Mouse (Mus musculus) heart, embryonic 16.5 days (tissue): ENCODE measurements around the gene Gm21818. TPM values are rescaled to one million over a fixed set of nuclear protein-coding genes. Genes with fewer than 3 reads are reported as not detected.
"Not testable (repeated sequence)": the region's sequence is repeated elsewhere in the genome, so short reads cannot be mapped to it uniquely, and the experiment has no call there.

Source experiments
- ATAC-seq: fragments of 200-750 bp; cut with Nextera tagmentation; replicated peaks from 2 replicates; pipeline ENCODE4 v1.8.0; 2017; ENCODE audit warnings: moderate number of reproducible peaks; ENCODE audit not compliant: insufficient read depth, low FRiP score; ENCODE audit errors: extremely low read depth
- H3K27ac ChIP-seq: fragments of 300-500 bp; sonication (generic); 2 replicates; pipeline ENCODE4 v1.5.1; 2014; ENCODE audit warnings: mild to moderate bottlenecking, low read length, control low read depth, moderate library complexity
- H3K27me3 ChIP-seq: fragments of 300-500 bp; sonication (generic); 2 replicates; pipeline ENCODE4 v1.6.1; 2014; ENCODE audit warnings: low read length, mixed read lengths; ENCODE audit not compliant: control insufficient read depth, insufficient read depth
- H3K36me3 ChIP-seq: fragments of 300-500 bp; sonication (generic); 2 replicates; pipeline ENCODE4 v1.6.1; 2014; ENCODE audit not compliant: control insufficient read depth, insufficient read depth
- H3K4me1 ChIP-seq: fragments of 300-500 bp; sonication (generic); 2 replicates; pipeline ENCODE4 v1.6.1; 2014; ENCODE audit warnings: low read length, mixed read lengths; ENCODE audit not compliant: control insufficient read depth, insufficient read depth
- H3K4me2 ChIP-seq: fragments of 300-500 bp; sonication (generic); 2 replicates; pipeline ENCODE4 v1.6.1; 2014; ENCODE audit warnings: low read depth, mild to moderate bottlenecking, control low read depth, low read length
- H3K4me3 ChIP-seq: fragments of 300-500 bp; sonication (generic); 2 replicates; pipeline ENCODE4 v1.5.1; 2014; ENCODE audit warnings: mild to moderate bottlenecking, control low read depth, low read length
- H3K9ac ChIP-seq: fragments of 300-500 bp; sonication (generic); 2 replicates; pipeline ENCODE4 v1.6.1; 2014; ENCODE audit warnings: low read length, control low read depth
- H3K9me3 ChIP-seq: fragments of 300-500 bp; sonication (generic); replicated peaks from 2 replicates; pipeline ENCODE4 v1.6.1; 2016; ENCODE audit warnings: low read length; ENCODE audit not compliant: control insufficient read depth
- WGBS: fragments of 180-500 bp; shearing (Covaris S2); extraction: QIAGEN DNeasy Blood & Tissue Kit; methylation state at CpG from one replicate; pipeline ENCODE4 v1.1.7; 2014; 5-methylcytosine and 5-hydroxymethylcytosine counted together
- polyA plus RNA-seq: library from polyadenylated mRNA; unstranded; fragments of >200 nt; fragmentation: Nextera tagmentation; extraction: Ambion mirVana; gene quantifications from 2 replicates; pipeline ENCODE4 v1.2.1, GENCODE M21; 2015

Gene Gm21818
- not detected in 2 replicates for polyA plus RNA-seq

DNA sequence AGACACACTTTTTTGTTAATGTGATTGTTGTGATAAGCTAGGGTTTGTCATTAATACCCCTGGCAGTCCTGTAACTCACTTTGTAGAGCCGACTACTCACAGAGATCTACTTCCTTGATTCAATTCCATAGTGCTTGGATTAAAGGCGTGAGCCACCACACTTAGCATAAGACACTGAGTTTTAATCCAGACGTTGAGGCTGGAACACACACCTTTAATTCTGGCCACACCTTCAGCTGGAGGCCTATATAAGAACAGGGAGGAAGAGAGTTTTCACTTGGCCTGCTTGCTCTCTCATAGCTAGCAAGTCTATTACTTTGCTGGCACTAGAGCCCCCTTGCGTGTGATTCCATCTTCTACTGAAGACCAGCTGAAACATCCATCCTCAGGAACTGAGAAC is at the start of gene Gm21818:
Gm21818 (plus strand) TSS at position 301 of the 400 bp plus-strand sequence.
- not testable (repeated sequence) for H3K36me3 ChIP-seq, H3K4me3 ChIP-seq, H3K9me3 ChIP-seq, H3K27me3 ChIP-seq, H3K4me2 ChIP-seq, ATAC-seq, H3K4me1 ChIP-seq, H3K9ac ChIP-seq, H3K27ac ChIP-seq
- WGBS: 67% methylated on average over 4 of the region's 4 CpGs

DNA sequence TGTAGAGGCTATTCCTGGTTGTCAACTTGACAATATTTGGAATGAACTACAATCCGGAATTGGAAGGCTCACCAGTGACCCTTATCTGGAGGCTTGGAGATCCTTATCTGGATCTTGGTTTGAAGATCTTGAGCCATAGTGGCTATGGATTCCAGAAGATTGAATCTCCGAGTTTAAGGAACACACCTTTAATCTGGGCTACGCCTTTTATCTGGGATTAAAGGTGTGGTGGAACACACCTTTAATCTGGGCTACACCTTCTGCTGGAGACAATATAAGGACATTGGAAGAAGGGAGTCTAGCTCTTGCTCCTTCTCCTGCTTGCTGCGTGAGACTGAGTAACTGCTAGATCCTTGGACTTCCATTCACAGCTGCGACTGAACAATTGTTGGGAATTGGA is 32.3 kb upstream of the Gm21818 start, which contains the start of gene Gm20767:
Gm20767 (plus strand) TSS at position 301 of the 400 bp plus-strand sequence.
- not testable (repeated sequence) for H3K27ac ChIP-seq, ATAC-seq
- 78% methylated on average over 2 of the region's 5 CpGs for WGBS

DNA sequence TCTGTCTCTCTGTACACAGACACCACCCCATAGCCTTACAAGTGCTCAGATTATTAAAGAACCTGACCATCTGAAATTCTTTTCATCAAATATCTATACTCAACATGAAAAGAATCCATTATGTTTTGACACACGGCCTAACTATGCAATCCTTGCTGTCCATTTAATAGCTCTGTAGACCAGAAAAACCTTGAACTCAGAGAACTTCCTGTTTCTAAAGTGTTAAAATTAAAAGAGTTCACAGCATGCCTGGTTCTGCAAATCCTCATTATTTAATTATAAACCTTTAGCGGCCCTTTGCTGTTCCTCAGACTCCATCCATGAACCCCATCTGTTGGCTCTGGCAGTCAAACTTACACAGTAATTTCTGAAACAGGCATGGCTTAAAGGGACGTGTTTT is 29.9 kb upstream of the Gm21818 start:
- not testable (repeated sequence) for H3K4me2 ChIP-seq, H3K36me3 ChIP-seq, H3K4me1 ChIP-seq, H3K27me3 ChIP-seq, H3K9ac ChIP-seq, ATAC-seq, H3K27ac ChIP-seq, H3K4me3 ChIP-seq, H3K9me3 ChIP-seq
- WGBS: 77% methylated on average over 2 of the region's 3 CpGs

More for the DNA sequence above, 32.3 kb upstream of the Gm21818 start, which contains the start of gene Gm20767:
- H3K4me2 ChIP-seq, H3K4me1 ChIP-seq, H3K36me3 ChIP-seq, H3K27me3 ChIP-seq, H3K9ac ChIP-seq, H3K9me3 ChIP-seq, H3K4me3 ChIP-seq: not testable (repeated sequence)

- not testable (repeated sequence) for H3K4me1 ChIP-seq, H3K4me3 ChIP-seq, H3K4me2 ChIP-seq, H3K36me3 ChIP-seq, H3K9me3 ChIP-seq, H3K27ac ChIP-seq, H3K27me3 ChIP-seq, H3K9ac ChIP-seq, ATAC-seq
- WGBS: 53% methylated on average over 3 of the region's 4 CpGs
Observed at GRCm38 (mm10) chr13:120149660-120150407, 22.4 kb upstream of the Gm21818 start.

- H3K9me3 ChIP-seq, H3K4me3 ChIP-seq, H3K4me1 ChIP-seq, H3K27me3 ChIP-seq, H3K4me2 ChIP-seq, H3K36me3 ChIP-seq, H3K27ac ChIP-seq, H3K9ac ChIP-seq, ATAC-seq: not testable (repeated sequence)
- WGBS: 44% methylated on average over 3 of the region's 3 CpGs
Observed at GRCm38 (mm10) chr13:120150589-120150988, 21.6 kb upstream of the Gm21818 start.

DNA sequence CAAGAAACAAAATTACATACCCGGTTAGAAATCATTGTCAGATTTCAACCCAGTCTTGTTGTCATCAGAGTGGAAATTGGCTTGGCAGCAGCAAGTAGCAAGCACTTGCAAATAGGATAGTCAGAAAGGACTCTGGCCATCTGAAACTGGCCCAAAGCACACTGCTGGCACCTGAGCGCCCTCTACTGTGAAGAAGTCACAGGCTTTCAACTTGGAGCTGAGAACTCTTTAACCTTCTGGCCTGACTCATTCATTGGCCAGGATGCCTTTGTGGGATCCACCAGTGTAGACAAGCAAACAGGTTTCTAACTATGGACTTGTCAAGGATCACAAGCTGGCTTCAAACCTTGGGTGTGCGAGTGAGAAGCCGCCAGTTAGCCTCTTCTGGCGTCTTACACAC is 3.9 kb upstream of the Gm21818 start:
- not testable (repeated sequence) for H3K4me1 ChIP-seq, H3K9me3 ChIP-seq, H3K4me2 ChIP-seq, ATAC-seq, H3K27me3 ChIP-seq, H3K4me3 ChIP-seq, H3K9ac ChIP-seq, H3K27ac ChIP-seq, H3K36me3 ChIP-seq
- 41% methylated on average over 5 of the region's 5 CpGs for WGBS

DNA sequence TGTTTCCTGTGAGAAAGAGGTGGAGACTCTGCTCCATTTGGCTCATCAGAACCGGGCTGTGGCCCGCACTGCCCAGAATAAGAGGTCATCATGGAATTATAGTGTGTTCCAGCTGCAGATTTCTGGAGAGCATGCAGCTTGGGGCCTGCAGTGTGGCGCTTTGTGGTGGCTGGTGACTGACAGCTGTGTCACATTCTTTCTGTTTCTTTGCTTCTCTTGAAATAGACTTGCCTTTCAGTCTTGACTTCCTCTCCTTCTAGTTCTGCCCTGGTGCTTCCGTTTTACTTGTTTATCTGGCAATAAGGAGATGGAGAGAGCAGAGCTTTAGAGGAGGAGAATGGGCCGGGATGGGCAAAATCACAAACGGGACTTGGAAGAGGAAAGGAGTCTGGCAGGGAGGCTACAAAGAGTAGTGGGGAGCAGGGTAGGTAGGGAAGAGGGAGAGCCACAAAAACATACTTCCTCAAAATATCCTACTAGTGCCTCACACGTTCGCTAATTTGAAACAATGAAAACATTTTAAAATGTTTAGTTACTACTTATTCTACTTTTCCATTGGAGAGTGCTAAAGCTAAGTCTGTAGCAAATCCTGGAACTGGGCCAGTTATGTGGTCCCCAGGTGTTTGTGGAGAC is 24.1 kb downstream of the Gm21818 start:
- H3K36me3 ChIP-seq, H3K27ac ChIP-seq, H3K27me3 ChIP-seq, H3K9ac ChIP-seq, H3K4me3 ChIP-seq, H3K9me3 ChIP-seq, H3K4me1 ChIP-seq, ATAC-seq, H3K4me2 ChIP-seq: not testable (repeated sequence)
- 78% methylated on average over 6 of the region's 8 CpGs for WGBS

DNA sequence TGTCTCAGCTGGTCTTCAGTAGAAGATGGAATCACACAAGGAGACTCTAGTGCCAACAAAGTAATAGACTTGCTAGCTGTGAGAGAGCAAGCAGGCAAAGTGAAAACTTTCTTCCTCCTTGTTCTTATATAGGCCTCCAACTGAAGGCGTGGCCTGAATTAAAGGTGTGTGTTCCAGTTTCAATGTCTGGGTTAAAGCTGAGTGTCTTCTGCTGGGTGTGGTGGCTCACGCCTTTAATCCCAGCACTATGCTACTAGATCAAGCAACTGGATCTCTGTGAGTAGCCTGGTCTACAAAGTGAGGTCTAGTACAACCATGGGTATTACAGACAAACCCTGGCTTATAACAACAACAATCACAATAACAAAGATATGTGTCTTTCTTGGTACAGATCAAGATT is 43.6 kb downstream of the Gm21818 start, which contains the start of gene Gm21762:
Gm21762 (minus strand) TSS at position 101 of the 400 bp plus-strand sequence.
- not testable (repeated sequence) for H3K27me3 ChIP-seq, H3K9ac ChIP-seq, H3K4me3 ChIP-seq, ATAC-seq, H3K36me3 ChIP-seq, H3K9me3 ChIP-seq, H3K27ac ChIP-seq, H3K4me1 ChIP-seq, H3K4me2 ChIP-seq
- no CpG with 5 or more reads among the region's 2 CpGs for WGBS

GRCm38 (mm10) chr13:120220922-120221321 is 48.7 kb downstream of the Gm21818 start:
- 79% methylated on average over 5 of the region's 5 CpGs for WGBS
- H3K9ac ChIP-seq: not testable (repeated sequence)

More at GRCm38 (mm10) chr13:120220922-120221321, 48.7 kb downstream of the Gm21818 start:
- not testable (repeated sequence) for H3K27me3 ChIP-seq, H3K4me2 ChIP-seq, H3K4me3 ChIP-seq, H3K36me3 ChIP-seq, H3K27ac ChIP-seq, H3K4me1 ChIP-seq, ATAC-seq, H3K9me3 ChIP-seq
